Mouse (Mus musculus): ENCODE measurements around the gene Tmtc1.

Tmtc1 gene

DNA sequence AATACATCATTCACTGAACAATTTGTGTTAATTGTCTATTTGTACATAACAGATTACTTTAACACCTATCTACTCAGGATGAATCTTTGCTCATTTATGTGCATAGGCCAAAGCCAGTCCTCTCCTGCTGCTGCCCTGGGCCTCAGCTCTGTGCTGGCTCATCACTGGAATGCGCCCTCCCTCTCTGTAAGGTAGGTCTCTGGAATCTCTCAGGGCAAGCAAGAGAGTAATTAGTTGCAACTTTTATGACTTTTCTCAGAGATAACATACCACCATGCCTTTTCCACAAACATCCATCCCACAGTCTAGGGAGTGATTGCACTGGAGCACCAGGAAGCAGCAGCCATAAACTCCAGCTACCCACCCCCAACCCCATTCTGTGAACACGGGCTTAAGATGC lies 70.7 kb downstream of the Tmtc1 start:
- DNase-seq (ENCODE audit: low read depth in 2 of 2, low spot score in 2 of 2): no peak

DNA sequence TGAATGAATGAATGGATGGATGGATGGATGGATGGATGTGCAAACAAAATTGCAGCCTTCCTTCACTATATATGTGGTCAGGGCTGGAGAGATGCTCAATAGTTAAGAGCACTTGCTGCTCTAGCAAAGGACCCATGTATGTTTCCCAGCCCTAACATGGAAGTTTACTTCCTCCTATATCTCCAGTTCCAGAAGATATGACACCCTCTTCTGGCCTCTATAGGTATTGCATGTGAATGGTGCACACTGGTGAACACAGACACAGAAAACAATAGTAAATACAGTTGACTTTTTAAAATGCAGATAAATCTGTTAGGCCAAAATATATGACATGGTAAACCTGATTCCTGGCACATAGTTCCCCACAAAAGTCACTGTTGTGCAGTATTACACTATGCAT lies 73.0 kb downstream of the Tmtc1 start:
- no peak for DNase-seq (ENCODE audit: low read depth in 2 of 2, low spot score in 2 of 2)

DNA sequence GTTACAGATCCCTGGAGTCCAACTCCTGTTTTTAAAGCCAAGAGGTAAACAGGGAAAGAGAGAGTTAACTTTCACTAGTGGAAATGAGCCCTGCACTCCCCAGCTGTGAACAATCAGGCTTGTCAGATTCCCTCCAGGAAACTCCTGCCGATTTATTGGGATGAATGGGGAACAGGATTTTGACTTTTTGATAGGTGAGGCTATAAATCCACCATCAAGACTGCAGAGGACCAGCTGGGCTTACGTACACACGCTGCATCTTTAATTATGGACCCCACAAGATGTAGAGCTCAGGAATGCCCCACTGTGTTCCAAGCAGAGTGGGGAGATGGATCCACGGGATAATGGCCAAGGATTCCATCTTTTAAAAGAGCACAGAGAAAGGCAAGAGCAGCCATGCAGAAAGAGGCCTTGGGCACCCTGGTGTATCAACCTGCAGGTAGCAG lies 77.1 kb downstream of the Tmtc1 start:
- no peak for DNase-seq (ENCODE audit: low read depth in 2 of 2, low spot score in 2 of 2)

DNA sequence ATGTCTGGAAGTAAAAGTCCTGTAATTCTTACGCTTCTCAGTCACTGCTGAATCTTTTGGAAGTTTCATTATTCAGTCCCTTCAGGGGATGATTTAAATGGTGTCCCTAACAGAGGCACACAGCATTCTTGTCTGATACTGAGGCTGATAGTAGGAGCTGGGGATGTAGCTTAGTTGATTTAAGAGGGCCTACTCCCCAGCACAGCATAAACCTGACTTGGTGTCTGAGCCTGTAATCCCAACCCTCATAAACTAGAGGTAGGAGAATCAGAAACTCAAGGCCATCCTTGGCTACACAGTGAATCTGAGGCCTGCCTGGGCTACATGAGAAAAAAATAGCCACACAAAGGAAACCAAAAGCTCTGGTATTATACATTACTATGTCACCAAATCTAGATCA lies 77.6 kb downstream of the Tmtc1 start:
- no peak for DNase-seq (ENCODE audit: low read depth in 2 of 2, low spot score in 2 of 2)

DNA sequence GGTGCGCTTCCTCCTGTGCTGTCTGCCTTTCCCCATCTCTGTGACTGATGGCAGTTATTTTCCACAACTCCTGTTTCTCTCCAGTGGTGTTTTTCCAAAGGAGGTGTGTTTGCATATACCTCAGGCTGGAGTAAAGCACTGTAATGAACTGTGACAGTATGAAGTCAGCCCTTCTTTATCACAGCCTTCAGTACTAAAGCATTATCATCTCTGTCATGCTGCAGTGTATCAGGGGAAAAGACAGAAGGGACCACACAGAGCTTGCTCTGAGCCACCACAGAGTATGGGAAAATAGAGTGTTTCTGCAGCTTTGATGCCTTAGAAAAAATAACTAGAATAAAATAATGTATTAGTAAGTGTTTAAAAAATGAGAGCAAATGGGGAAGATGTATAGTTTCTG lies 81.0 kb downstream of the Tmtc1 start:
- no peak for DNase-seq (ENCODE audit: low read depth in 2 of 2, low spot score in 2 of 2)

DNA sequence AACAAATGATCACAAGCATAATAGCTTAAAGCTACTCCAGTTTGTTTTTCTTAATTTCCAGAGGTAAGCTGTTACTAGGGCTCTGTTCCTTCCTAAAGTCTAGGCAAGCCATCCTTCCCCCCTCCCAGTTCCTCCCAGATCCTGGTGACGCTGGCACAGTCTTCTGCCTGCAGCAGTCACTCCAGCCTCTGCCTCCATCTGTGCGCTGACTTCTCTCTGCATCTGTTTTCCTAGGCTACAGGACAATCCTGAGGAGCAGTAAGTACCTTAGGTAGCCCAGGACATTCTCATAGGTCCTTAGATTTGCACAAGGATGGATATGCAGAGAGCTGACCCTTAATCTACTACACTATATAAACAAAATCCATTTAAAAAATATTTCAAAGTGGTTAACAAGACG lies 81.7 kb downstream of the Tmtc1 start:
- DNase-seq (ENCODE audit: low read depth in 2 of 2, low spot score in 2 of 2): no peak

DNA sequence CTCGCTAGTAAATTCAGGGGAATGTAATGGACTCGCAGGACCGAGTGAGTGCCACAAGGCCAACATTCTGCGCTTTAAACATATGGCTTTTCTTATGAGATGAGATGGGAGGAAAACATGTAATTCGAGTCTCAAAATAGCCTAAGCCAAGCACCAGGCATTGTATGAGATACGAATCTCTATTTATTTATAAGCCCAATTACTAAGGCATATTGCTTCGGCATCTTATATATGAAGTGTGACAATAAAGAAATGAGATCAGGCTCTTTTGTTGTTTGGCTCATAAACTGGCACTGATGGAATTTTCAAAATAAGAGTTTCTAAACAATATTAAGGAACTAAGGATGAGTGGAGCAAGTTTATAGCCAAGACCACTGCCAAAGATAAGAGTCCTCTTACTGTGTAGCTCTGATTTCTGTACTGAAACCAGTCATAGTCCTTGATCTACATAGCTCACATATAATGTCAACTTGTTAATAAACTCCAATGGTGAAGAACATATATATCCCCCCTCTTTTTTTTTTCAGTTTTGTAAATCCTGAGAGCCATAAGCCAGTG lies 84.8 kb downstream of the Tmtc1 start:
- no peak for DNase-seq (ENCODE audit: low read depth in 2 of 2, low spot score in 2 of 2)

DNA sequence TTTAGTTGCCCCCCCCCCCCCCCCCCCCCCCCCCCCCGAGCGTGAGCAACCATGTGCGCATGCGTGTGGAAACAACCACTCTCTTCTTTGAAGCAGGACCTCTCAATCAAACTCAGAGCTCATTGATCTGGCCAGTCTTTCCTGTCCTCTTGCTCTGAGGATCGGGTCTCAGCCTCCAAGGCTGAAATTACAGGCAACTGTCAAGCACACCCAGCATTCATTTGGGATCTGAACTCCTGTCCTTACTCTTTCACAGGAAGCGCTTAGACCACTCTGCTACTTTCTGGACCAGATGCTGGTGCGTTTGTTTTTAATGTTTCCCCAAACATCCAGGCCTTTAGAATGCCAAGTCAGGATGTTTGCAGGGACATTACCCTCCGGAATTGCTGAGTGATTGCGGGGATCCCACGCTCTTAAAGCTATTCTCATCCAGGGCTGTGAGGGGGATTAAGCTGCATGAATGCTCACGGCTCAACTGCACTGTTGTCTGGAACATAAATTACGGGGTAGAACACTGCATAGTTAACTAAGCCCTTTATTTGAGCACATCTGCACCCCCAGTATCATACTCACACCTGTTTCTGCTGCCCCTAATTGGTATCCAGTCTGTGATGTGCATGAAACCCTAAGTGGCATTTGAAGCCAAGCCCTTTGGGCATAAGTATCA lies 85.5 kb downstream of the Tmtc1 start:
- no peak for DNase-seq (ENCODE audit: low read depth in 2 of 2, low spot score in 2 of 2)

DNA sequence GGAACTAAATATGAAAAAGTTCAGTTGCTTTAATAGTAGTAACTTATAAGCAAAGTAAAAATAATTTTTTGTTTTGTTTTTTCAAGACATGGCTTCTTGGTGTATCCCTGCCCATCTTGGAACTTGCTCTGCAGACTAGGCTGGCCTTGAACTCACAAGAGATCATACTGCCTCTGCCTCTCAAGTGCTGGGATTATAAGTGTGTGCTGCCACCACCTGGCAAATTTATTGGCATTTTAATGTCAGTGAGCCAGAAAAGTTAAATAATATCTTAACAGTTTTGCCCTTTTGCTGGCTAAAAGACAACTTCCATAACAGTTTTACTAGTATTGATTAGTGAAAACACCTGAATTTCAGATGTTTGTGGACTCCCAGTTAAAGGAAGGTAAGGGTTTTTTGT lies 88.0 kb downstream of the Tmtc1 start:
- DNase-seq (ENCODE audit: low read depth in 2 of 2, low spot score in 2 of 2): no peak

DNA sequence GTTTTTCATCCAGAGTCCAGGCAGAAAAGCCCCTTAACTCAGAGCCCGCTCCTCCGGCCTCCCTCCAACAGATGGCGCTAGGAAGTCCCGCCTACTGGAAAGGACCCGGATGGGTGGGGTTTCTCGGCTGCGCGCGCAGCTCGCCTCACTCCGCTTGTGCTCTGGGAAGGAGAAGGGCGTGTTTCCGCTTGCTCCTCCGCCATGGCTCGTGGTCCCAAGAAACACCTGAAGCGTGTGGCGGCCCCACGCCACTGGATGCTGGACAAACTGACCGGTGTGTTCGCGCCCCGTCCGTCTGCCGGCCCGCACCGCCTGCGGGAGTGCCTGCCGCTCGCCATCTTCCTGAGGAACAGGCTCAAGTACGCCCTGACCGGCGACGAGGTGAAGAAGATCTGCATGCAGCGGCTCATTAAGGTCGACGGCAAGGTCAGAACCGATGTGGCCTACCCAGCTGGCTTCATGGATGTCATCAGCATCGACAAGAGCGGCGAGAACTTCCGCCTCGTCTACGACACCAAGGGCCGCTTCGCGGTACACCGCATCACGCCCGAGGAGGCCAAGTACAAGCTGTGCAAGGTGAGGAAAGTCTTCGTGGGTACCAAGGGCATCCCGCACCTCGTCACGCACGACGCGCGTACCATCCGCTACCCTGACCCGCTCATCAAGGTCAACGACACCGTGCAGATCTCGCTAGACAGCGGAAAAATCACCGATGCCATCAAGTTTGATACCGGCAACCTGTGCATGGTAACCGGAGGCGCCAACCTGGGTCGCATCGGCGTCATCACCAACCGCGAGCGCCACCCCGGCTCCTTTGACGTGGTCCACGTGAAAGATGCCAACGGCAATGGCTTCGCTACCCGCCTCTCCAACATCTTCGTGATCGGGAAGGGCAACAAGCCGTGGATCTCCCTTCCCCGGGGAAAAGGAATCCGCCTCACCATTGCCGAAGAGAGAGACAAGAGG lies 89.4 kb downstream of the Tmtc1 start:
- DNase-seq (ENCODE audit: low read depth in 2 of 2, low spot score in 2 of 2): peak in 1 of 2 experiments; percentile 3

DNA sequence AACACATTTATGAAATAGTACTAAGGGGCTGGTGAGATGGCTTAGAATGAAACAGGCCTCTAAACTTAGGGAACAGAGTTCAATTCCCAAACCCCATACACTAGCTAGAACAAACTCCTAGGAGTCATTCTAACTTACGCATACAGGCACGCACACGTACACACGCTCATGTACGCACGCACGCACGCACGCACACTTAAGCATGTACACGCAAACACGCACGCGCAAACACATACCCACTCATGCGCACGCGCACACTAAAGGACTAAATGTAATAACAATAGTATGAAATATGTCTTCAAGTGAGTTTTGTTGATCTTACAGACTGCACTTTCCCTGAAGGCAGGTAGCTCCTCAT lies 90.1 kb downstream of the Tmtc1 start:
- DNase-seq (ENCODE audit: low read depth in 2 of 2, low spot score in 2 of 2): no peak

DNA sequence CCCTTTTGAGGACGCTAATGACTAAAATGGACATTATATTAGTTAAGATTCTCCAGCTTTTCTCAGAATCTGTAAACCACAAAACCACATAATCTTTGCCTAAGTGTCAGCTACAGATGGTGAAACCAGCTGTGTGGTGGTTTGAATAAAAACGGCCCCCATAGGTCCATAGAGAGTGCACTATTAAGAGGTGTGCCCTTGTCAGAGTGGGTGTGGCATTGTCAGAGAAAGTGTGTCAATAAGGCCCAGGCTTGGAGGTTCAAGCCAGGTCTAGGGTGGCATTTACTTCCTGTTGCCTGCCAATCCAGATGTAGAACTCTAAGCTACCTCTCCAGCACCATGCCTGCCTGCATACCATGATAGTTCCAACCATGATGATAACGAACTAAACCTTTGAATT lies 99.2 kb downstream of the Tmtc1 start:
- no peak for DNase-seq (ENCODE audit: low read depth in 2 of 2, low spot score in 2 of 2)

DNA sequence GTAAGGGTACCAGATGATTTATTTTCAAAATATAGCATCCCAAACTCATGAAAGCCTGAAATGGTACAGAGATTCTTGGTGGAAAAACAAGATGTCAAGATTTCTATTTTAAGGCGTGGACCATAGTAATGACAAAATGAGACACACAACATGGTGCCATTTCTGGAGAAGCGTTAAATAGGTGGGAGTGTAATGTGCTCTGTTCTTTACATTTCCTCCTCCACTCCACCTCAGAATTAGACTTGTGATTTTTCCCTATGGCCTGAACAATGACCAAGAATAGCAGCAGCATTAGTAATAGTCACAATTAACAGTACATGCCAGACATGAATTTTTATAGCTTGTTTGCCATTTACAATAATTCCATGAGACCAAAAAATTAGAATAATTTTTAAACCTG lies 102.0 kb downstream of the Tmtc1 start:
- DNase-seq (ENCODE audit: low read depth in 2 of 2, low spot score in 2 of 2): no peak

DNA sequence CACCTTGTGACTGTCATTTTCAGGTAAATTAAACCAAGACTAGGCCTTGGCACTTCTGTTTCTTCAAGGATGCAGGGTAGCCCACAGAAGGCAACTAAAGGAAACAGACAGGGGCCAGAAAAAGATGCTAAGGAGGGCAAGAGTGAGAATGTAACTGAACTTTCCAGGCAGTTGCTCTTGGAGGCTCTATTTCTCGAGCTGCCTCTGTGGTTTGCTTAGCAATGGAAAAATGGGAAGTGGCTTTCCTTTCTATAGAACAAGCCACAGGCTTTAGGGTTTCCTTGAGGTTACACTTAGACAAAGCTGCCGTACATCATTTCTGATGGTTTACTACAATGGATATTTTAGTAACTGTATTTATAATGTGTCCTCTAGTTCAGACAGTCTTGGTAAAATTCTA lies 102.4 kb downstream of the Tmtc1 start:
- DNase-seq (ENCODE audit: low read depth in 2 of 2, low spot score in 2 of 2): no peak

DNA sequence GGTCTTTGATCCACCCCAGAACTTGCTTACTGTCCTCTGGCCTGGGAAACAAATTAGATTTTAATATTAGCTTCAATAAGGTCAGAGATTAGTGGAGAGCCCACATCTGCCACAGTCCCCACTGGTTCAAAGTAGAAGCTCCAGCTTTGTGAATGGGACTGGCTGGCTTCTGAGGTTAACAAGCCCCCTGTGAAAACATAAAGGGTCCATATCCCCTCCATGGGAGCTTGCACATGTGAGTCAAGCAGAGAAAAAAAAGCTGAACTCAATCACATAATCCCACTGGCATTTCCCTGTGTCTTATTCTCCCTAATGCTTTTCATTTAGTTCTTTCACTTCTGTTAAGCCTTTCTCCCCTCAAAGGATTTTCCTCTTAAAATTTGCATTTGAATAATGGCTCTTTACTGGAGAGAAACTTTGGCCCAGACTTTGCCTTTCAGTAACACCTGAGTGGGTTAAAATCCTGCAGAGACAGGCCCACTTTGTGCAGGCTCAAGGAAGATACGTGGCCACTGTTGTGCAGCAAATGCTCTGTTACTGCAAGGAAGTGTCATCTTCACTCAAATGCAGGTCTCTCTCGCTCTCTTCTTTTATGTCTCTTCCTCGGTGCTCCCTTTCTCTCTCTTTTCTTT lies 105.7 kb downstream of the Tmtc1 start:
- no peak for DNase-seq (ENCODE audit: low read depth in 2 of 2, low spot score in 2 of 2)

DNA sequence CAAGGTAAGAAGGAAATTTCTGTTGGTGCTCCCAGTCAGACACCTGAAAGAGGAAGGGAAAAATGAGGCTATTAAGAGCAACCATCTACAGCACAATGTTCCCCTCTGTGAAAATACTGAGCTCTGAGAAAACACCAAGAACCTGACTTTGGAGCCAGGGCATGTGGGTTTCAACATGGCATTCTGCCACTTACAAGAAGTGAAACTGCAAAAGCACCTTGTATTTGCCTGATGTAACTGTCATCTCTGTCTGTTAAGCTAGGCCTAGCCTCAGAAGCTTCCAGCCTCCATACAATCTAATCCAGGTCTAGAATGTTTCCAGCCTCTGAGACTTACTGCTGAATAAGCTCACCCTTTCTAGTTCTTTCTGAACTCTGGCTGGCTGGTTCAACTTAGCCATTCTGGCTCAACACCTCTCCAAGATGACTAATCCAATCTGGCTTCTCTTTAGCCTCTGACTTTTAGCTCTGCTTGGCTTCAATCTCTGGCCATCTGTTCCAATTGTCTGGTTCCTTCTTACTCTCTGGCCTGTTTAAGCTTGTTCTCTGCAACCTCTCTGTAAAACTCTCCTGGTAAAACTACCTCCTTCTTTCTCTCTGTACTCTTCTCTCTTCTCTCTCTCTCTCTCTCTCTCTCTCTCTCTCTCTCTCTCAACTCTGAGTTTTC lies 107.8 kb downstream of the Tmtc1 start:
- no peak for DNase-seq (ENCODE audit: low read depth in 2 of 2, low spot score in 2 of 2)

DNA sequence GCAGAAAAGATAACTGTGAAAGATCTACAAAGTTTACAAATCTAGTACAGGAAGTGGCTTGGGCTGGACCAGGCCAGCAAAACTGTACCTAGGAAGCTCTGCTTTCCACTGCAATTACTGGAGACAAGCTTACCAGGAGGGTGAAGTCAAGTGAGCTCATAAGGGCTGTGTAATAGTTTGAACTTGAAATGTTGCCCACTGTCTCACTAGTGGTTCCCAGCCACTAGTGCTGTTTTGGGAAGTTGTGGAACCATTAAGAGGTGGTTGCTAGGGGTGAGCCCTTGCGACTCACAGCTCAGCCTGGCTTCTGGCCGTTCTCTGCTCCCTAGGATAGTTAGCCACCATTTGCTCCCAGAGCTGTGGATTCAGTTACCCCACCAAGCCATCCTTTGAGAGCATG lies 112.3 kb downstream of the Tmtc1 start:
- DNase-seq (ENCODE audit: low read depth in 2 of 2, low spot score in 2 of 2): no peak

DNA sequence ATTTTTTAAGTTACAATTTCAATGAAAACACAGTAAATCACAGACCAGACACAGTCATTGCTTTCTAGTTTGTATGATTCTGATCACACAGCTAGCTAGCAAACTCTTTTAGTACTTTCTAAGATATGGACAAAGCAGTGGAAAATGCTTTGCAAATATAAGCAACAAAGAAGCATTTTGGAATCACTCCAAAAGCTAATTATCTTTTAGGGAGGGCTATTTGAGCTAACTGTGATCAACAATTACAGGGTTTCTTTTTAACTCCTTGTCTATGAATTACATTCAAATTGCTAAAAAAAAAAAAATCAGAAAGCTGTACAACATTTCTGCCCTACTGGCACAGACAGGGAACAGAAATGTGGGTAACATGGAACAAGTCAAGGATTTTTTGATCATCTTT lies 114.2 kb downstream of the Tmtc1 start:
- DNase-seq (ENCODE audit: low read depth in 2 of 2, low spot score in 2 of 2): no peak

DNA sequence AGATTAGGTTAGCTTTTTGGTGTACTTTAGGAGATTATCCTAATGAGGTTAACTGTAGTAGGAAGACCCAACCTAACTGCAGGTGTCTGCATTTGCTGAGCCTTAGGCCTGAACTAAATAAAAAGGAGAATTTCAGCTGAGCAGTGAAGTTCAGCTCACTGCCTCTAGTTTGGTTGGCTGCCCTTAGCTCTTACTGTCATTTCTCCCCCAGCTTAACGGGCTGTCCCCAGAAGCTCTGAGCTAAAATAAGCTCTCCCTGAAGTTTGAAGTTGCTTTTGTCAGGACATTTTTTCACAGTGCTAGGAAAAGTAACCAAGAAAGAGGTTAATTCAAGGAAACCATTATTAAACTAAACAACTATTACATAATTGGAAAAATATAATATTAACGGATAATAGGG lies 115.3 kb downstream of the Tmtc1 start:
- no peak for DNase-seq (ENCODE audit: low read depth in 2 of 2, low spot score in 2 of 2)

DNA sequence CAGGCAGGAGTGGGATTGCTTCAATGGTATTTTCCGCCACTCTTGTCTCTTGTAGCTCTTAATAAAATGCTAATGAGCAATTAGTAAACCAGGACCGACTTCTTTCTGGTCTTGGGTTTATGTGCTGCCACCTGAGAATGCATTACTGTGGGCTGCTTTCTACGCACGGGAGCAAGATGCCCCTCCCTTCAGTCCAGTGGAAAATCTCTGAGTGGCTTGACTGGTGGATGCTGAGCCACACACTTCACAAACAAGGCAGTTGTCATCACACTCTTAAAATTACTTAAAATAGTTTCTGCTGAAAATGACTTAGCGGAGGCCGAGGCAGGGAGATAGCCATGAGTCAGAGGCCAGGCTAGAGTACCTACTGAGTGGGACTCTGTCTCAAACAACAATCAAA lies 116.1 kb downstream of the Tmtc1 start:
- DNase-seq (ENCODE audit: low read depth in 2 of 2, low spot score in 2 of 2): no peak

DNA sequence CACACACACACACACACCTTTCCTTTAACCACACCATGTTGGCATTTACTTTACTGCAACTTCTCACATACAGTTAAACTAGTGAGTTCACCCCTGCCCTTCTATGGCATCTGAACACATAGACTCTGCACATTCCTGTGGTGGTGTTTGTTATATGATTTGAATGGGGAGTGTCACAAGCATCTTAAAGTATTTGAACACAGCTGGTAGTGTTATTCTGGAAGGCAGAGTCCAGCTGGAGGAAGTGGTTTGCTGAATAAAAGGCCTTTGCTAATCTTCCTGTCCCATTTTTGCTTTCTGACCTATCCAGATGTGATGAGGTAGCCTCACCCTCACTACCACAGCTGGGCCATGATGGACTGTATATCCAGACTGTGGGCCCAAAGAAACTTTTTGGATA lies 125.5 kb downstream of the Tmtc1 start:
- DNase-seq (ENCODE audit: low read depth in 2 of 2, low spot score in 2 of 2): no peak
